Mouse (Mus musculus): ENCODE results near the gene Rimklb.

DNA sequence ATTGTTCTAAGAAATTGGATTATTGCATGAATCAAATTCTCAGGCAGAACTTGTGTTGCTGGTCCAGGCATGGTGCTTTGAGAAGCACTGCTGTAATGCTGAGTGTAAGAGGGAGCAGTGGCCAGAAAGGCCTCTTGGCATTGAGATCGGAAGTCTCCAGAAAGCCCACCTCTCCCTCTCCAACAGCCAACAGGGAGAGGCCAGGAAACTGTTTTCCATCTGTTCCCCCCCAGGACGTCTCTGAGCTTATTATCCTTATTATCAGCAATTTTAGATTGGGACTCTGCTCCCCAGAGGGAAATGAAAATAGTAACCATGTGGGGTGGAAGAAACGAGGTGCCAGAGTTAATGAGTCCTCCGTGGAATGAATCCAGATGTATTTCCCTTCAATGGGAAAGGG is 82.2 kb downstream of the Rimklb start:
- TF ChIP-seq POLR2A (IDR thresholded peaks at IDR 0.05; ENCODE audit: borderline replicate concordance, extremely low read depth, low read depth, low read length) (no peak), CTCF (IDR thresholded peaks at IDR 0.05; ENCODE audit: insufficient read depth, low read length) (no peak)
